Mouse (Mus musculus) liver, embryonic 12.5 days (tissue): Measurements from ENCODE around the gene Dnmt3b. TPM values are rescaled to one million over a fixed set of nuclear protein-coding genes. Genes with fewer than 3 reads are reported as not detected.

Experiments
- ATAC-seq: fragments of 200-750 bp; cut with Nextera tagmentation; 2 replicates; pipeline ENCODE4 v1.8.0; 2017; ENCODE audit warnings: moderate number of reproducible peaks, mild to moderate bottlenecking, moderate library complexity
- H3K27ac ChIP-seq: fragments of 300-500 bp; sonication (generic); 2 replicates; pipeline ENCODE4 v1.5.1; 2016; ENCODE audit warnings: mild to moderate bottlenecking
- H3K27me3 ChIP-seq: fragments of 300-500 bp; sonication (generic); replicated peaks from 2 replicates; pipeline ENCODE4 v1.6.1; 2016; ENCODE audit warnings: mild to moderate bottlenecking, moderate library complexity
- H3K36me3 ChIP-seq: fragments of 300-500 bp; sonication (generic); 2 replicates; pipeline ENCODE4 v1.6.1; 2016; ENCODE audit warnings: mild to moderate bottlenecking, moderate library complexity
- H3K4me1 ChIP-seq: fragments of 300-500 bp; sonication (generic); 2 replicates; pipeline ENCODE4 v1.6.1; 2016
- H3K4me2 ChIP-seq: fragments of 300-500 bp; sonication (generic); 2 replicates; pipeline ENCODE4 v1.6.1; 2016; ENCODE audit warnings: mild to moderate bottlenecking, moderate library complexity
- H3K4me3 ChIP-seq: fragments of 300-500 bp; sonication (generic); 2 replicates; pipeline ENCODE4 v1.5.1; 2016; ENCODE audit warnings: mild to moderate bottlenecking, moderate library complexity
- H3K9ac ChIP-seq: fragments of 300-500 bp; sonication (generic); 2 replicates; pipeline ENCODE4 v1.6.1; 2016; ENCODE audit warnings: mild to moderate bottlenecking, moderate library complexity
- H3K9me3 ChIP-seq: fragments of 300-500 bp; sonication (generic); replicated peaks from 2 replicates; pipeline ENCODE4 v1.6.1; 2016; ENCODE audit warnings: mild to moderate bottlenecking, moderate library complexity
- WGBS: fragments of 180-500 bp; shearing (Covaris S2); methylation state at CpG from one replicate; pipeline ENCODE4 v1.1.7; 2016; ENCODE audit not compliant: insufficient replicate concordance; 5-methylcytosine and 5-hydroxymethylcytosine counted together
- polyA plus RNA-seq: library from polyadenylated mRNA; unstranded; fragments of >200 nt; fragmentation: Nextera tagmentation; extraction: Ambion mirVana; gene quantifications from 2 replicates; pipeline ENCODE4 v1.2.1, GENCODE M21; 2016

Dnmt3b gene
- polyA plus RNA-seq, 1 experiment from 2014 or later = 17.1 TPM

DNA sequence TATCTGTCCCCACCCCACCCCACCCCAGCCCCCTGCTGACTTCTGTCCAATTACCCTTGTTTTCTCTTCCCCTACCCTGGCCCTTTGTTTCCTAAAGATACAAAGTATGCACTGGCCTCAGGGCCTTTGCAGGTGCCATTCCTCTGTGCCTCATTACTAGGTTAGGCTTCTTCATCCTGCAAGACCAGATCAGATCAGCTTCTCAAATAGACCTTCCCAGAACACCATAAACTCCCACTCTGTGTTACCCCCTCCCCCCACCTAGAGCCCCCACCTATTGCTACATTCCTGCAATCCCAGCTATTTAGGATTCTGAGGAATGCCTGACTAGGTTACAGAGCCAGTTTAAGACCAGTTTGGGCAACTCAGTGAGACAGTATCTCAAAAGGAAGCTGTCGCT lies 37.5 kb upstream of the Dnmt3b start:
- Histone ChIP-seq H3K9ac (no peak overlapping the region), H3K27ac (peak overlapping the region; percentile 86)
- WGBS = 81% methylated on average over 1 of the region's 1 CpGs

DNA sequence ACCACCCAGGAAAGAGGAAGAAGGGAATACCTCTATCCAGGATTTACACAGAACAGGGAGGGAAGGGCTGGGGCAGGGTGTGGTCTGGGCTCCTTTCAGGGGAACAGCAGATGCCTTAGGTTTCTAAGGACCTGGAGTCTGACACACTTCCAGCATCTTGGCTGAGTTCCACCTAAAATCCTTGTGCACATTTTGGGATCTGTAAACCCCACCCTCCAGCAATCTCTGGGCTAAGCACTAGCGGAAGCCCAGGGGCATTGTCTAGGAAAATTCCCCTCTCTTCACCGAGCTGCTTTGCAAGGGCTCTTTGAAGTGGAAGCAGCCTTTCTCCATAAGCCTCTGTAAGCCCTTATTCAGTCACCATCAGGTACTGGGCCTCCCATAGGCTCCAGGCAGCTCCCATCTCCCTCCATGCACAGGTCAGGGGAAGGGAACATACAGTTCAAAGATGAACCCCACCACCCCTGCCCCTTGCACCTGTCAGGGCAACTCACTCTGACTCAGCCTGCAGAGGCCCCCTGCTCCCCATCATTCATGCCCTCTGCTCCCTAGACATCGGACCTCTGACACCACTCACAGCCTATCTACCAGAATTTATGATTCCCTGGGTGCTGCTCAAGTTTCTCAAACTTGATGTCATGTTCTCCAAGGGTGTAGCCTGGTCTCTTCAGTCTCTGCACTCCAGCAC lies 36.5 kb upstream of the Dnmt3b start:
- Histone ChIP-seq H3K36me3 (peaks cover 4% of the 10 kb centered on the region; the same call in 1 of the 2 replicates), H3K4me2 (no peak overlapping the region), H3K4me1 (peaks cover 66% of the 10 kb centered on the region), H3K27ac (peak overlapping the region; percentile 31; the same call in 1 of the 2 replicates), H3K9me3 (no peaks in the 10 kb centered on the region), H3K27me3 (no peaks in the 10 kb centered on the region), H3K4me3 (no peak overlapping the region), H3K9ac (no peak overlapping the region)
- no peak for ATAC-seq
- WGBS = 48% methylated on average over 3 of the region's 3 CpGs

More for the DNA sequence above, 37.5 kb upstream of the Dnmt3b start:
- H3K4me1 ChIP-seq = peaks cover 68% of the 10 kb centered on the region
- no peak for ATAC-seq
- H3K27me3 ChIP-seq = no peaks in the 10 kb centered on the region
- H3K4me3 ChIP-seq = no peak overlapping the region
- no peaks in the 10 kb centered on the region for H3K9me3 ChIP-seq
- peaks cover 4% of the 10 kb centered on the region; the same call in 1 of the 2 replicates for H3K36me3 ChIP-seq
- H3K4me2 ChIP-seq = 0 out of 2 replicates have a peak overlapping the region, but pooled peaks have one; percentile 54

DNA sequence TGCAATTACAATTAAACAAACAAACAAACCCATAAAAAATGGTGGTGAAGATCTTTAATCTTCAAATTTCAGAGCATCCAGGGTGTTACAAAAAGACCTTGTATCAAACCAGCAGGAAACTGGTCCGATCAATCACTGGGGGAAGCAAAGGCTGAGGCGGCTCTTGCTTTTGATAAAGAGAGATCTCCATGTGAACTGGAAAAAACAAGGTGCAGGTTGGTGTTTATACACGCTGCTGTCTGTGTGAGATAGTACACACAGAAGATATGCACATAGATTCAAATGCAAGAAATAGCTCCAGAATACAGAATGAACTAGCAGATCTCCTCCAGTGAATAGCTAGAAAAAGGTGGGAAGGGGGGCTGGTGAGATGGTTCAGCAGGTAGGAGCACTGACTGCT lies 32.4 kb upstream of the Dnmt3b start:
- Histone ChIP-seq H3K27me3 (no peaks in the 10 kb centered on the region), H3K27ac (no peak overlapping the region), H3K4me2 (no peak overlapping the region), H3K4me1 (peaks cover 25% of the 10 kb centered on the region), H3K4me3 (no peak overlapping the region), H3K9me3 (no peaks in the 10 kb centered on the region), H3K9ac (no peak overlapping the region), H3K36me3 (peaks cover 45% of the 10 kb centered on the region)
- 27% methylated on average over 3 of the region's 3 CpGs for WGBS
- ATAC-seq = no peak

DNA sequence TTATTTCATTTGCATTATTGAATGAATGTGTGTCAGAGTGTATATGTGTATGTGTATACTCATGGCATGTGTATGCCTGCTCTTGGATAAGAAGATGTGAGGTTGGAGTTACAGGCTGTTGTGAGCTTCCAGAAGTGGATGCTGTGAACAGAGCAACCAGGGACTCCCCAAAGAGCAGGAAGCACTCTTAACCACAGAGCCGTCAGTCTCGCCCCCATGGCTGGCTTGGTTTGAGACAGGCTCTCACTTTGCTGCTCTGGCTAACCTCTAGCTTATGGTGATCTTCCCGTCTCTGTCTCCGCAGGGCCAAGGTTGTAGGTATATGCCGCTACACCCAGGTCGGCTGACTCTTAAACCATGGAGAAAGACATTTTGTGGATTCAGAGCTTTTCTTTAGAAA lies 30.8 kb upstream of the Dnmt3b start:
- peaks cover 60% of the 10 kb centered on the region for H3K36me3 ChIP-seq
- no peaks in the 10 kb centered on the region for H3K9me3 ChIP-seq
- 62% methylated on average over 6 of the region's 6 CpGs for WGBS
- H3K27me3 ChIP-seq = no peaks in the 10 kb centered on the region
- no peak for ATAC-seq
- peaks cover 10% of the 10 kb centered on the region; the same call in 1 of the 2 replicates for H3K4me1 ChIP-seq
- no peak overlapping the region for H3K4me3 ChIP-seq
- H3K9ac ChIP-seq = no peak overlapping the region
- no peak overlapping the region for H3K27ac ChIP-seq
- H3K4me2 ChIP-seq = no peak overlapping the region

DNA sequence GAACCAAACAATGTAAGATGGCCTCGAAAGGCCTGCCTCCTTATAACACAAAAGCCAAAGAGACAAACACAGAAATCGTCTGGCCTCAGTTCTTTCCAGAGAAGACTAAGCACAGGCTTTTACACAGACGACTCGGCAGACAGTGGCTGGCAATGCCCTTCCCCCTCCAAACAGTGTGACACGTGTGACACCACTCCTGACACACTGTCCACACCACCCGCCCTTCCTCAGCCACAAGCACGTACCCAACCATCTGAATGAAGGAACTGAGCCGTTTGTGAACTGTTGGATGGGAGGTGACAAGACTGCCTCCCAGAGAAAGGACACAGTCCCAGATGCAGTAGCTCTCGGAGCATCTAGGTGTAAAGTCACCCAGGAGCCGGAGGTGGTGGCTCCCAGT lies 30.4 kb upstream of the Dnmt3b start:
- H3K27me3 ChIP-seq = no peaks in the 10 kb centered on the region
- H3K9ac ChIP-seq = no peak overlapping the region
- H3K9me3 ChIP-seq = no peaks in the 10 kb centered on the region
- no peak overlapping the region for H3K4me2 ChIP-seq
- no peak for ATAC-seq
- no peak overlapping the region; the same call in 1 of the 2 replicates for H3K27ac ChIP-seq
- 49% methylated on average over 10 of the region's 10 CpGs for WGBS
- H3K4me1 ChIP-seq = peaks cover 10% of the 10 kb centered on the region; the same call in 1 of the 2 replicates
- H3K36me3 ChIP-seq = peaks cover 65% of the 10 kb centered on the region
- H3K4me3 ChIP-seq = no peak overlapping the region

DNA sequence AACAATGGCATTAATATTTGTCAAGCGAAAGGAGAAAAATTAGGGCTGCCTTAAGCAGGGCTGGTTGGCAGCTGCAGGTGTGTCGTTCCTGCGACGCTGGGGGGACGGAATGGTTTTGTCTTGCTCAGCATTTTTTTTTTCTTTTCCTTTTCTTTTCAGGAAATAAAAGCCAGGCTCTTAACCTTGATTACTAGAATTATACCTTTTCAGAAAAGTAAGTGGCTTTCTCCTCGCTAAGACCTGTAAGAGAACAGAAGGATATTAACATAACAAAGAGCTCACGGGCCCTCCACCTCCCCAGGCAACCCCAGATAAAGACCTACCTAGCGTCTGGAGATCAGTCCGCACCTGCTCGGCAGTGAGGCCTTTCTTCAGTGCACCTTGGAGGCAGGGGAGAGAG lies 26.8 kb upstream of the Dnmt3b start:
- Histone ChIP-seq H3K4me3 (no peak overlapping the region), H3K27ac (no peak overlapping the region), H3K9me3 (no peaks in the 10 kb centered on the region), H3K27me3 (no peaks in the 10 kb centered on the region), H3K4me1 (0 out of 2 replicates have a peak, but pooled peaks cover 2% of the 10 kb centered on the region), H3K36me3 (peaks cover 92% of the 10 kb centered on the region), H3K4me2 (no peak overlapping the region), H3K9ac (no peak overlapping the region)
- 86% methylated on average over 10 of the region's 10 CpGs for WGBS
- no peak for ATAC-seq

DNA sequence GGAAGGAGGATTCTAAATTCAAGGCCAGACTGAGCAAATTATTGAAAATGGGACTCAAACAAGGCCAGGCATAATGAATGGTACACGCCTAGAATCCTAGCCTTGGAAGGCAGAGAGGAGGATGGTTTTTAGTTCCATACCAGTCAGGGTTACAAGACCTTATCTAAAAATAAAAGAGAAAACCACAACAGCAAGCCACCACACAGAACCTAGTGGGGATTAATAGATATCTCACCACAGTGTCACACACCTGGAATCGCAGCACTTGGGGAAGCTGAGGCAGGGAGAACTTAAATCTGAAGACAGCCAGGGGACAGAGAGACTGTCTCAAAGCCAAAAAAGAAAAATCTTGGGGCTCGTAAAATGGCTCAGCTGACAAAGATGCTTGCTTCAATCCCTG lies 18.3 kb upstream of the Dnmt3b start:
- H3K9me3 ChIP-seq = no peaks in the 10 kb centered on the region
- H3K36me3 ChIP-seq = peaks cover 31% of the 10 kb centered on the region
- no peaks in the 10 kb centered on the region for H3K27me3 ChIP-seq
- H3K27ac ChIP-seq = no peak overlapping the region
- WGBS = 29% methylated on average over 3 of the region's 3 CpGs
- peaks cover 36% of the 10 kb centered on the region for H3K4me1 ChIP-seq
- ATAC-seq = no peak
- no peak overlapping the region for H3K4me3 ChIP-seq
- H3K9ac ChIP-seq = no peak overlapping the region
- H3K4me2 ChIP-seq = peak overlapping the region; percentile 82; the same call in 1 of the 2 replicates

DNA sequence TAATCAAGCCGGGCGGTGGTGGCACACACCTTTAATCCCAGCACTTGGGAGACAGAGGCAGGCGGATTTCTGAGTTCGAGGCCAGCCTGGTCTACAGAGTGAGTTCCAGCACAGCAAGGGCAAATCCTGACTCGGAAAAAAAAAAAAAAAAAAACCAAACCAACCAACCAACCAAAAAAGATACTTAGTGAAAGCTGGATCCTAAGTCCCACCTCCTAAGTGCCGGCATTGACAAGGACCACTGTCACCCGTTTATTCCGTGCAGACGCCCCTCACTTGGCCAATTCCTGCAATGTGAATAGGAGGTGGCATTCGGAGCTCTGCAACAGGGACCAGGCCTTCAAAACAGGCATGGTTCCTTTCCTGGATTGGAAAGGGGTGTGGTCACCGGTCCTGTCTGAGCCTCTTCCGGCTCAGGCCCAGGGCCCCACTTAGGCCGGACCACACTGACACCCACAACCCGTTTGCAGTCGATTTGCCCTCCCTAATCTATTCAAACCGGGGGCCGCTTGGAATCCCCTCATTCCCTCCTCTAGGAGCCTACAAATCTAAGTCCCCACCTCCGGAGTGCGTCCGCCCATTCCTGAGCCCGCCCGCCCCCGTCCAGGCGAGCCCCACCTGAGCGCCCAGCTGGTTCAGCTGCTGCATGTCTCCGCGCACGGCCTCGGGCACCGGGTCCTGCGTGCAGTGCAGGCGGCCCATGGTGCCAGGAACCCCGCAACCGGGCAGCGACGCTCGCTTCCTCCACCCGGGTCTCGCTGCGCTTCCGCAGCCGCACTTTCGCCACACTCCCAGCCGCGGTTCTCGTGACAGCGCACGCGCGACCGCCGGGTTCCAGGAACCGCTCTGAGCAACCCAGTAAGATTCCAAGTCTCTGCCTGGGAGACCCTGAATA lies 17.0 kb upstream of the Dnmt3b start, which contains the start of gene Commd7:
TSS of gene Commd7 (minus strand) at position 806 of the 895 bp plus-strand sequence.
- Histone ChIP-seq H3K27me3 (no peaks in the 10 kb centered on the region), H3K36me3 (peaks cover 19% of the 10 kb centered on the region), H3K9ac (peak within 1 kb of the TSS; percentile 88), H3K27ac (peak within 1 kb of the TSS; percentile 92), H3K4me1 (peaks cover 36% of the 10 kb centered on the region), H3K4me2 (peak within 1 kb of the TSS; percentile 82), H3K4me3 (peak within 1 kb of the TSS; percentile 91), H3K9me3 (no peaks in the 10 kb centered on the region)
- peak; percentile 80 for ATAC-seq
- 2% methylated on average over 52 of the region's 53 CpGs for WGBS

DNA sequence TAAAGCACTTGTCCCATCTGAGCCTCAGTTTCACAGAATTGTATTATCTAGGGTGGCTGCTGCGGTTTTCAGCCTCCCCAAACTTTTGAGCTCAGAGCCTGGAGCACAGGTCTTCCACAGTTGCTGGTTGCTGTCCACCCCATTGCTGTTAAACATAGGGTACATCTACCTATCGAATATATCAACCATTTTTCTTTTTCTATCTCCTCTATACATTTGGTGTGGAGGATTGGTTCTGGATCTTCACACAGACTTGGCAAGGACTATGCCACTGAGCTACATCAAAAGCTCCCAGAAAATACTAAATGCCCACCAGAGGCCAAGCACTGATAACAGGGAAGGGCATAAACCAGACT lies 16.4 kb upstream of the Dnmt3b start:
- ATAC-seq = peak; percentile 33; the same call in 1 of the 2 replicates
- WGBS = 10% methylated on average over 2 of the region's 2 CpGs
- peak overlapping the region; percentile 82 for H3K4me2 ChIP-seq

DNA sequence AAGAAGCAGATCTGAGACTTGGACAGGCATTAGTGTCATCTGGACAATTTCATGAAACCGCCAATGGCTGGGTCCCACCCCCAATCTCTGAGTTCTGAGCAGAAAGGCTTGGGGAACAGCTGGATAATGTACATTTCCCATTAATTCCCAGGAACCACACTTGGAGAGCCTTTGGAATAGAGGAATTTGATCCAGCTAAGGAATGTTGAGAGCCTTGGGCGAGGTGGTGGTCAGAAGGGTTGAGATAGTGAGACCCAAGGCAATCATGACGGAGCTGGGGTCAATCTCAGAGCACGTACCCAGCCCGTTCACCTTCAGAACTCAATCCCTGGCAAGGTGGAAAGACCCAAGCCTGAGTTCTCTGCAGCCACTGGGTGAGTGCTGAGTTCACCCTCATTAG lies 16.0 kb upstream of the Dnmt3b start:
- peaks cover 9% of the 10 kb centered on the region for H3K36me3 ChIP-seq
- H3K4me2 ChIP-seq = peak overlapping the region; percentile 82
- H3K4me3 ChIP-seq = peak overlapping the region; percentile 91; the same call in 1 of the 2 replicates
- peak overlapping the region; percentile 88 for H3K9ac ChIP-seq
- no peak for ATAC-seq
- 79% methylated on average over 5 of the region's 5 CpGs for WGBS
- H3K27ac ChIP-seq = peak overlapping the region; percentile 92; the same call in 1 of the 2 replicates
- no peaks in the 10 kb centered on the region for H3K27me3 ChIP-seq
- H3K9me3 ChIP-seq = no peaks in the 10 kb centered on the region
- peaks cover 36% of the 10 kb centered on the region for H3K4me1 ChIP-seq

More for the DNA sequence above, 16.4 kb upstream of the Dnmt3b start:
- peaks cover 13% of the 10 kb centered on the region for H3K36me3 ChIP-seq
- peak overlapping the region; percentile 92 for H3K27ac ChIP-seq
- no peaks in the 10 kb centered on the region for H3K9me3 ChIP-seq
- peak overlapping the region; percentile 88 for H3K9ac ChIP-seq
- H3K4me3 ChIP-seq = peak overlapping the region; percentile 91
- peaks cover 36% of the 10 kb centered on the region for H3K4me1 ChIP-seq
- no peaks in the 10 kb centered on the region for H3K27me3 ChIP-seq

DNA sequence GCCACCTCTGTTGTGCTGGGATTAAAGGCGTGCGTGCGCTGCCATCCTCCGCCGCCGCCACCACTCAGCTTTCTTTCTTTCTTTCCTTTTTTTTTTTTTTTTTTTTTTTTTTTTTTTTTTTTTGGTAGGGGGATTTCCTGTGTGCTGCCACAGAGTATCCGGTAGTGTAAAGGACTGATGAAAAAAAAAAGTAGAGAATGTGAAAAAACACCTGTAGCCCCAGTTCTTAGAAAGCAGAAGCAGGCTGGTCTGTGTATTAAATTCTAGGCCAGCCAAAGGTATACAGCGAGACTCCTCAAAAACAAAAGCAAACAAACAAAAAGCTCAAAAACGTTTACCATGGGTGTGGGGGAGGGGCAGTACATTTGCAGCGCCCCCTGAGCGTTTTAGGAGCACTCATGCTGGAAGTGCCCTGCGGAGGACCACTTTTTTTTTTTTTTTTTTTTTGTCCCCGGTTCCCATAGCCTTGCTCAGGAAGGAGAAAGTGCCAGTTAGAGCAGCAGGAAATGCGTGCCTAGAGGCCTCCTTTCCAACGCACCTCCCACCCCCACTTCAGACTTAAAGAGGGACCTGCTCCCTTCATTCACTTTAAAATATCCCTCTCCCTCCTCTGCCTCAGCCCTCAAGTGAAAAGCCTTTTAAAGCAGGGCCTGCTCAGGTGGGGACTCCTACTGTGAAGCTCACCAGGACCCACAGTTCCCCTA lies 10.1 kb upstream of the Dnmt3b start:
- Histone ChIP-seq H3K27ac (no peak overlapping the region), H3K4me3 (no peak overlapping the region), H3K9me3 (no peaks in the 10 kb centered on the region), H3K36me3 (no peaks in the 10 kb centered on the region), H3K4me1 (no peaks in the 10 kb centered on the region), H3K27me3 (no peaks in the 10 kb centered on the region; the same call in 1 of the 2 replicates), H3K4me2 (no peak overlapping the region), H3K9ac (no peak overlapping the region)
- ATAC-seq = no peak
- WGBS = 25% methylated on average over 15 of the region's 15 CpGs
